Comparison of ENCODE assay signal across 8 mouse cellular contexts in genomic region chr3:37657009-37657408, GRCm38 (mm10). TPM values are rescaled to one million over a fixed set of nuclear protein-coding genes. Genes with fewer than 3 reads are reported as not detected.
DNase-seq lines count a peak whose midpoint lies in the region; ATAC-seq and TF ChIP-seq lines count a peak whose summit lies in the region.

No protein-coding gene starts in this region.

- H3K4me2 ChIP-seq in lung, embryonic 14.5 days = peak overlapping the region; percentile 40
- peak overlapping the region; percentile 21; the same call in 1 of the 2 replicates for H3K4me2 ChIP-seq in embryonic facial prominence, embryonic 15.5 days (replicated peaks)
- H3K4me2 ChIP-seq in hindbrain, embryonic 15.5 days = peak overlapping the region; percentile 35
- H3K4me2 ChIP-seq in neural tube, embryonic 14.5 days (ENCODE audit: low read depth, low read length) = peak overlapping the region; percentile 2; the same call in 1 of the 2 replicates

- H3K27ac ChIP-seq in lung, embryonic 14.5 days (ENCODE audit: low read depth) = peak overlapping the region; percentile 44
- H3K27ac ChIP-seq in embryonic facial prominence, embryonic 15.5 days (replicated peaks) = no peak overlapping the region
- H3K27ac ChIP-seq in hindbrain, embryonic 15.5 days (replicated peaks) = no peak overlapping the region
- no peak overlapping the region for H3K27ac ChIP-seq in neural tube, embryonic 14.5 days (ENCODE audit: low read depth, low read length)

- DNase-seq in lung, embryonic 14.5 days = peak; percentile 69
- no peak for DNase-seq in lung, postnatal 10 days
- DNase-seq in ovary, postnatal 10 days (ENCODE audit: low spot score) = no peak
- no peak for DNase-seq in left cerebral cortex, adult 9 months (ENCODE audit: low spot score in 2 of 2)
- no peak for DNase-seq in ovary, adult 18-20 months (ENCODE audit: low spot score)

- no peaks in the 10 kb centered on the region for H3K36me3 ChIP-seq in lung, embryonic 14.5 days (ENCODE audit: insufficient read depth)
- H3K36me3 ChIP-seq in embryonic facial prominence, embryonic 15.5 days = no peaks in the 10 kb centered on the region
- H3K36me3 ChIP-seq in hindbrain, embryonic 15.5 days = no peaks in the 10 kb centered on the region
- H3K36me3 ChIP-seq in neural tube, embryonic 14.5 days (ENCODE audit: control insufficient read depth, insufficient read depth, low read length) = no peaks in the 10 kb centered on the region

- no peak overlapping the region for H3K9ac ChIP-seq in lung, embryonic 14.5 days
- no peak overlapping the region for H3K9ac ChIP-seq in embryonic facial prominence, embryonic 15.5 days
- H3K9ac ChIP-seq in hindbrain, embryonic 15.5 days = no peak overlapping the region
- H3K9ac ChIP-seq in neural tube, embryonic 14.5 days (replicated peaks; ENCODE audit: low read depth, low read length) = no peak overlapping the region

- H3K9me3 ChIP-seq in lung, embryonic 14.5 days (ENCODE audit: low read depth, low read length) = no peaks in the 10 kb centered on the region
- H3K9me3 ChIP-seq in embryonic facial prominence, embryonic 15.5 days (replicated peaks) = no peaks in the 10 kb centered on the region
- no peaks in the 10 kb centered on the region for H3K9me3 ChIP-seq in hindbrain, embryonic 15.5 days
- H3K9me3 ChIP-seq in neural tube, embryonic 14.5 days (ENCODE audit: control insufficient read depth, low read length) = no peaks in the 10 kb centered on the region

- TF ChIP-seq CTCF in lung, embryonic 14.5 days (IDR thresholded peaks at IDR 0.05; ENCODE audit: low read depth) = no peak

- H3K4me1 ChIP-seq in lung, embryonic 14.5 days (ENCODE audit: insufficient read depth) = peaks cover 12% of the 10 kb centered on the region; the same call in 1 of the 2 replicates
- H3K4me1 ChIP-seq in embryonic facial prominence, embryonic 15.5 days = peaks cover 30% of the 10 kb centered on the region
- peaks cover 18% of the 10 kb centered on the region for H3K4me1 ChIP-seq in hindbrain, embryonic 15.5 days (replicated peaks)
- H3K4me1 ChIP-seq in neural tube, embryonic 14.5 days (ENCODE audit: control insufficient read depth, insufficient read depth, low read length) = peaks cover 5% of the 10 kb centered on the region; the same call in 1 of the 2 replicates

- 9% methylated on average over 8 of the region's 8 CpGs for WGBS in lung, embryonic 14.5 days
- 8% methylated on average over 8 of the region's 8 CpGs for WGBS in embryonic facial prominence, embryonic 15.5 days
- WGBS in hindbrain, embryonic 15.5 days = 5% methylated on average over 8 of the region's 8 CpGs
- 2% methylated on average over 8 of the region's 8 CpGs for WGBS in neural tube, embryonic 14.5 days

- H3K4me3 ChIP-seq in lung, embryonic 14.5 days (ENCODE audit: low read depth, low read length) = no peak overlapping the region
- H3K4me3 ChIP-seq in embryonic facial prominence, embryonic 15.5 days (replicated peaks) = no peak overlapping the region
- no peak overlapping the region for H3K4me3 ChIP-seq in hindbrain, embryonic 15.5 days
- H3K4me3 ChIP-seq in neural tube, embryonic 14.5 days (ENCODE audit: low read depth, low read length) = no peak overlapping the region

- peaks cover 5% of the 10 kb centered on the region; the same call in 1 of the 2 replicates for H3K27me3 ChIP-seq in lung, embryonic 14.5 days (ENCODE audit: insufficient read depth, low read length)
- H3K27me3 ChIP-seq in embryonic facial prominence, embryonic 15.5 days = peaks cover 9% of the 10 kb centered on the region; the same call in 1 of the 2 replicates
- peaks cover 8% of the 10 kb centered on the region; the same call in 1 of the 2 replicates for H3K27me3 ChIP-seq in hindbrain, embryonic 15.5 days
- H3K27me3 ChIP-seq in neural tube, embryonic 14.5 days (ENCODE audit: control insufficient read depth, insufficient read depth, low read length) = peaks cover 6% of the 10 kb centered on the region

- no peak for ATAC-seq in lung, embryonic 14.5 days (ENCODE audit: insufficient read depth)
- ATAC-seq in embryonic facial prominence, embryonic 15.5 days (ENCODE audit: insufficient number of reproducible peaks, low FRiP score, low TSS enrichment, low read depth) = 0 out of 2 replicates have a peak, but pooled peaks have one; percentile 52
- no peak for ATAC-seq in hindbrain, embryonic 15.5 days (ENCODE audit: low FRiP score, low read depth)
- no peak for ATAC-seq in neural tube, embryonic 14.5 days (ENCODE audit: low read depth)

RNA-seq across cellular contexts. Expression of gene Spry1, which starts 17.3 kb away (rescaled TPM):
- 15.6 and 17.8 TPM in 2 replicates for polyA plus RNA-seq in lung, embryonic 14.5 days (2014; fragmentation: Nextera tagmentation; extraction: Ambion mirVana)
- 17.0 and 18.7 TPM in 2 replicates for polyA plus RNA-seq in embryonic facial prominence, embryonic 15.5 days (2015; fragmentation: Nextera tagmentation; extraction: Ambion mirVana)
- polyA plus RNA-seq in hindbrain, embryonic 15.5 days (2015; fragmentation: Nextera tagmentation; extraction: Ambion mirVana) = 6.0 and 7.0 TPM in 2 replicates
- 5.0 and 5.1 TPM in 2 replicates for polyA plus RNA-seq in neural tube, embryonic 14.5 days (2014; fragmentation: Nextera tagmentation; extraction: Ambion mirVana)
